Mouse (Mus musculus) heart, postnatal 0 days (tissue): Measurements from ENCODE around the gene Prelid1. TPM values are rescaled to one million over a fixed set of nuclear protein-coding genes. Genes with fewer than 3 reads are reported as not detected.
A peak's percentile ranks its signal among the peaks of the same experiment; 100 is the strongest.

Experiments used
- ATAC-seq: fragments of 200-750 bp; cut with Nextera tagmentation; 2 replicates; pipeline ENCODE4 v1.8.0; 2017; ENCODE audit warnings: low read depth, moderate number of reproducible peaks, moderate library complexity; ENCODE audit not compliant: insufficient read depth
- DNase-seq: peaks from one replicate; pipeline ENCODE4 v3.0.0-alpha.2; 2016; ENCODE audit warnings: low spot score
- H3K27ac ChIP-seq: fragments of 300-500 bp; sonication (generic); 2 replicates; pipeline ENCODE4 v1.5.1; 2014; ENCODE audit warnings: low read depth, mild to moderate bottlenecking
- H3K27me3 ChIP-seq: fragments of 300-500 bp; sonication (generic); 2 replicates; pipeline ENCODE4 v1.6.1; 2014; ENCODE audit warnings: low read length, mixed read lengths; ENCODE audit not compliant: control insufficient read depth, insufficient read depth
- H3K36me3 ChIP-seq: fragments of 300-500 bp; sonication (generic); replicated peaks from 2 replicates; pipeline ENCODE4 v1.6.1; 2014; ENCODE audit warnings: low read length, mixed read lengths; ENCODE audit not compliant: control insufficient read depth, insufficient read depth
- H3K4me1 ChIP-seq: fragments of 300-500 bp; sonication (generic); 2 replicates; pipeline ENCODE4 v1.6.1; 2014; ENCODE audit warnings: antibody characterized with exemption; ENCODE audit not compliant: control insufficient read depth, insufficient read depth
- H3K4me2 ChIP-seq: fragments of 300-500 bp; sonication (generic); 2 replicates; pipeline ENCODE4 v1.6.1; 2014; ENCODE audit warnings: low read depth, mild to moderate bottlenecking, low read length, moderate library complexity
- H3K4me3 ChIP-seq: fragments of 300-500 bp; sonication (generic); 2 replicates; pipeline ENCODE4 v1.5.1; 2014; ENCODE audit warnings: low read depth, low read length
- H3K9ac ChIP-seq: fragments of 300-500 bp; sonication (generic); replicated peaks from 2 replicates; pipeline ENCODE4 v1.6.1; 2014; ENCODE audit warnings: low read depth, low read length, mixed read lengths
- H3K9me3 ChIP-seq: fragments of 300-500 bp; sonication (generic); replicated peaks from 2 replicates; pipeline ENCODE4 v1.6.1; 2016; ENCODE audit warnings: low read length; ENCODE audit not compliant: control insufficient read depth
- CTCF ChIP-seq: IDR thresholded peaks from 2 replicates; pipeline ENCODE4 v1.5.1; 2016; ENCODE audit warnings: antibody characterized with exemption, control low read depth, low read depth
- EP300 ChIP-seq: IDR thresholded peaks from 2 replicates; pipeline ENCODE4 v1.6.1; 2016; ENCODE audit warnings: antibody characterized with exemption, low read depth
- WGBS: fragments of 180-500 bp; shearing (Covaris S2); extraction: QIAGEN DNeasy Blood & Tissue Kit; methylation state at CpG from one replicate; pipeline ENCODE4 v1.1.7; 2014; 5-methylcytosine and 5-hydroxymethylcytosine counted together
- polyA plus RNA-seq: library from polyadenylated mRNA; unstranded; fragments of >200 nt; fragmentation: Nextera tagmentation; extraction: Ambion mirVana; gene quantifications from 2 replicates; pipeline ENCODE4 v1.2.1, GENCODE M21; 2015
- total RNA-seq: library from RNA; depleted of rRNA; stranded (reverse); fragments of >200 nt; gene quantifications from 2 replicates; pipeline ENCODE4 v1.2.3, GENCODE M21; 2014; ENCODE audit warnings: low replicate concordance

Gene Prelid1
- total and polyA plus RNA-seq, 2 experiments from 2014 or later, result 161 to 192 TPM

DNA sequence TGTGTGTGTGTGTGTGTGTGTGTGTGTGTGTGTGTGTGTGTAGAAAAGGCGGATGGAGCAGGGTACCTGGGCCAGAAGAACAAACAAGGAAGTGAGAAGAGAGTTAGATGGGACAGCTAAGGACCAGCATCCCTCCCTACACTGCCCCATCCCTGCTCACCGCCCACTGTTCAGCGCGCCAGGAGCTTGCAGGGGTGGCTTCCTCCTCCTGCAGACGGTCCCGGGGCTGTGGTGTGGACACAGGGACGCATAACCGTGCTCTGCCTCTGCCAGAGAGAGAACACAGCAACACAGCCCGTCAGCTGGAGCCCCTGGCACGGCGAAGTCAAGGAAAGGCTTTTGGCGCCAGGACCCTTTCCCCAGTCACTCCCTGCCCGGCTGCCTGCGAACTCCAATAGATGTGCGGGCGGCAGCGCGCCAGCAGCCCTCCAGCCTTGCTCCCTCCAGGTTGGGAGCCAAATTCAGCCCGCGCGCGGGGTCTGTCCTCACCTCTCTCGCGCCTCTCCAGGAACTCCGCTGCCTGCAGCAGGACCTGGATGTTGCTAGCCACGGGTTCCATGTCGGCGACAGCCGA is 8.9 kb downstream of the Prelid1 start:
- H3K4me3 ChIP-seq, result peak overlapping the region; percentile 73

DNA sequence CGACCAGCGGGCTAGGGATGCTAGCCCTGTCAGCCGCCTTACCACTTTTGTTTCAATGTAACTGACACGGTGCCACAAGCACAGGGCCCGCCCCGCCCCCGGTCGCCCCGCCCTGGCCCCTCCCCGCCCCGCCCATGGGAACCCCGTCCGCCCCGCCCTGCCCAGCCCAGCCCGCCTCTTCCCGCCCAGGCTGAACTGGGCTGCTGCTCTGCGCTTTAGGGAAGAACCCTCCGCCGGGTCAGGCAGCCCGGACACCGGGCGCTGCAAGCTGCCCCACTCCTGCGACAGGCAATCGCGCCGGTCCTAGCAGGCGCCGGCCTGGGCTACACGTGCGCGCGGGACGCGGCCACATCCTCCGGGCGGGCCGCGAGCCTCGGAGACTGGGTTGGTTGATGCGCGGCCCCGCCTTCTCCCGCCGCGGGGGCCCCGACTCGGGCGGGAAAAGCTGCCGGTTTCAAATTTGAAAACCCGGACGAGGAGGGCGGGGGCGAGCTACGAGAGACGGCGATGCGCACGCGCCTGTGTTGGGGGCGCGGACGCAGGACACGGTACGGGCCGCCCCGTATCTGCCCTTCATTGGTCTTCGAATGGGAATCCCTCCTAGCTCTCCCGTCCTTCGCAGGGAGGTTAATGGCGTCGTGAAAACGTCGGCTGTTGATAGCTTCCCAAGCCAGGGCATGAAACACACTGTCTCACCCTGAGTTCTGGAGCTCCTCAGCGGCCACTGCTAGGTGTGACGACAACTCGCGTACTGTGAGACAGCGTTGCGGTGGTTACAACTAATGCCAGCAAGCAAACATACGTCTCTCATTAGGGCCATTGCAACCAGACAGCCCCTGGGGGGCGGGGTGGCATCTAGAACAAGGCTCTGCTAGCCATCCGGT is 9.6 kb downstream of the Prelid1 start, which contains the start of gene Mxd3:
Mxd3 (minus strand) TSS at position 141 of the 884 bp plus-strand sequence.
- Histone ChIP-seq H3K27ac (peak within 1 kb of the TSS; percentile 85), H3K9ac (peak within 1 kb of the TSS; percentile 59), H3K4me1 (peaks cover 20% of the 10 kb centered on the region), H3K4me2 (peak within 1 kb of the TSS; percentile 90), H3K9me3 (no peaks in the 10 kb centered on the region), H3K27me3 (no peaks in the 10 kb centered on the region), H3K4me3 (peak within 1 kb of the TSS; percentile 73), H3K36me3 (peaks cover 13% of the 10 kb centered on the region)
- ATAC-seq (peak; percentile 83), DNase-seq (peak; percentile 77)
- WGBS, result under 1% methylated on average over 81 of the region's 82 CpGs
- TF ChIP-seq CTCF (no peak), EP300 (no peak; the same call in 1 of the 2 replicates)

More for the DNA sequence above, 8.9 kb downstream of the Prelid1 start:
- Histone ChIP-seq H3K4me1 (peaks cover 20% of the 10 kb centered on the region), H3K27ac (peak overlapping the region; percentile 85), H3K4me2 (peak overlapping the region; percentile 90), H3K9ac (peak overlapping the region; percentile 59), H3K9me3 (no peaks in the 10 kb centered on the region), H3K36me3 (peaks cover 19% of the 10 kb centered on the region), H3K27me3 (no peaks in the 10 kb centered on the region)
- WGBS, result under 1% methylated on average over 29 of the region's 29 CpGs
- ATAC-seq (peak; percentile 13; the same call in 1 of the 2 replicates), DNase-seq (no peak)
- TF ChIP-seq EP300 (no peak), CTCF (no peak)

DNA sequence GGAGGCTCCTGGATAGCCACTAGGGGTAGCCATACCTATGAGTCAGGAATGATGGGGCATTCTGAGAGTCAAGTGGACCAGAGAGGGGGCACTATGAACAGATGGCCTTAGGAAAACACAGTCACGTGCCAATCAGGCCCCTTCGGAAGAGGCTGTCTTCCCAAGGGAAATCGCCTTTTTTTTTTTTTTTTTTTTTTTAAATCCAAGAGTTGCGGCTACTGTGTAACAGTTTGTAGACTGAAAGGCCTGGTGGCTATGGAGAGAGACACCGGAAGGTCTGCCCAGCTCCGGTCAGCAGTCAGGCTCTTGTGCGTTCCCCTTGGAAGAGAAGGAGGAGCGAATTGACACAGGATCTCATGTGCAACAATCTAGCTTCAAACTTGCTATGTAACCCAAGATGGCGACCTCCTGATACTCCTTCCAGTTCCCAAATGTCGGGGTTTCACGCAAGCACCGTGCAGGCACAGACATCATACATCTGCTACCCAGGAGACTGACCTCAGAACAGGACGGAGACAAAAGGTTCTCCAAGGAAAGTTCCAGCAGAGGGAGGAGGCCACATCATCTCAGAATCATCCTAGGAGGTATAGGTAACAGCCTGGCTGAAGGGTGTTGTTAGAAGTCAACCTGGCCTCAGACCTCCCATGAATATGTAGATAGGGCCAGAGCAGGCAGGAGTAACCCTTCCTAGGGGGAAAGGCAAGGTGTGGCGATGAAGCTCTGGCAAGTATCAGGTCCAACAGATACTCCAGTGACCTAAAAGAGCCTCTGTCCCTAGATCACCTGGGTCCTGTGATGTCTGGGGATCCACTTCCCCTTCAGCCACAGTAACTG is 10.5 kb downstream of the Prelid1 start:
- H3K9me3 ChIP-seq, result no peaks in the 10 kb centered on the region
- no peak for ATAC-seq
- H3K36me3 ChIP-seq, result peaks cover 5% of the 10 kb centered on the region
- peak overlapping the region; percentile 90 for H3K4me2 ChIP-seq
- H3K9ac ChIP-seq, result peak overlapping the region; percentile 59
- peak overlapping the region; percentile 85 for H3K27ac ChIP-seq
- WGBS, result 47% methylated on average over 14 of the region's 14 CpGs
- no peak for DNase-seq
- H3K4me1 ChIP-seq, result peaks cover 20% of the 10 kb centered on the region
- peak overlapping the region; percentile 73 for H3K4me3 ChIP-seq
- no peaks in the 10 kb centered on the region for H3K27me3 ChIP-seq
- TF ChIP-seq EP300 (no peak), CTCF (peak; percentile 38)

DNA sequence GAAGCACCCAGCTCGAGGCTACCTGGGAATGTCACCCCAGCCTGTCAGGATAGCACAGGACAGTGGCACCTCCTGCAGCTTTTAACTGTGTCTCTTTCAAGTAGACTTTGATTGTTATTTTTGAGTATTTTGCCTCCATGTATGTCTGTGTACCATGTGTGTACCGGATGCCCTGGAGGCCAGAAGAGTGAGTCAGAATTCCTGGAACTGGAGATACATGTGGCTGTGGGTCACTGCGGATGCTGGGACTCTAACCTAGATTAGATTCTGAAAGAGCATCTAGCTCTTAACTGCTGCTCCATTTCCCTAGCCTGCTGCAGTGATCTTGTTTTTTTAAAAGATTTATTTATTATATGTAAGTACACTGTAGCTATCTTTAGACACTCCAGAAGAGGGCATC is 12.0 kb downstream of the Prelid1 start:
- peaks cover 20% of the 10 kb centered on the region for H3K4me1 ChIP-seq
- no peaks in the 10 kb centered on the region for H3K9me3 ChIP-seq
- no peaks in the 10 kb centered on the region for H3K36me3 ChIP-seq
- WGBS, result 59% methylated on average over 3 of the region's 3 CpGs
- ATAC-seq (no peak), DNase-seq (no peak)
- H3K4me2 ChIP-seq, result no peak overlapping the region
- H3K9ac ChIP-seq, result no peak overlapping the region
- no peak for TF ChIP-seq EP300
- no peak for TF ChIP-seq CTCF
- no peaks in the 10 kb centered on the region for H3K27me3 ChIP-seq
- H3K27ac ChIP-seq, result no peak overlapping the region
- no peak overlapping the region for H3K4me3 ChIP-seq

DNA sequence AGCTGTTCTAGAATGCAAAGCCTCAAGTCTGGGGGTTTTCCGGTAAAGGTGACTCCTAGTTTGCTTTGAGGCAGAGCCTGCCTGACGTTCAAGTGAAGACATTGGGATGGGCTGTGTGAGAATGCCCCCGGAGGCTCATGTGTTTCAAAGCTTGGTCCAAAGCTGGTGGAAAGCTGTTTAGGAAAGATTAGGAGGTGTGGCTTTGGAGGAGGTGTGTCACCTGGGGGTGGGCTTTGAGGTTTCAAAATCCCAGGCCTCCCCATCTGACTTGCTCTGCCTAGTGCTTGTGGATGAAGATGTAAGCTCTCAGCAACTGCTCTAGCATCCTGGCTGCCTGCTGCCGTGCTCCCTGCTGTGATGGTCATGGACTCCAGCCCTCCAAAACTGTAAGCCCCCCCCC is 15.4 kb downstream of the Prelid1 start:
- DNase-seq, result no peak
- H3K9ac ChIP-seq, result no peak overlapping the region
- H3K4me1 ChIP-seq, result no peaks in the 10 kb centered on the region
- no peak for ATAC-seq
- no peaks in the 10 kb centered on the region for H3K27me3 ChIP-seq
- TF ChIP-seq EP300 (no peak), CTCF (no peak)
- H3K4me2 ChIP-seq, result no peak overlapping the region
- H3K4me3 ChIP-seq, result no peak overlapping the region
- H3K36me3 ChIP-seq, result no peaks in the 10 kb centered on the region
- no peak overlapping the region for H3K27ac ChIP-seq
- WGBS, result 73% methylated on average over 4 of the region's 4 CpGs
- no peaks in the 10 kb centered on the region for H3K9me3 ChIP-seq
